Mouse (Mus musculus) layer of hippocampus, postnatal 14 days (tissue): ENCODE results near the gene Trdmt1. TPM values are rescaled to one million over a fixed set of nuclear protein-coding genes. Genes with fewer than 3 reads are reported as not detected.
A peak's percentile ranks its signal among the peaks of the same experiment; 100 is the strongest.

Experiments used
- DNase-seq, 2 experiments: peaks; one replicate each; pipeline ENCODE4 v3.0.0; 2021 to 2022; ENCODE audit warnings: low spot score in 2 of 2, mixed read lengths in 1 of 2
- total RNA-seq, 2 experiments: library from RNA; stranded (reverse); gene quantifications; 2 replicates each; pipeline ENCODE4 v1.2.3; 2021

The Trdmt1 gene
- total RNA-seq, 2 experiments from 2014 or later: 4.4 to 5.9 TPM

DNA sequence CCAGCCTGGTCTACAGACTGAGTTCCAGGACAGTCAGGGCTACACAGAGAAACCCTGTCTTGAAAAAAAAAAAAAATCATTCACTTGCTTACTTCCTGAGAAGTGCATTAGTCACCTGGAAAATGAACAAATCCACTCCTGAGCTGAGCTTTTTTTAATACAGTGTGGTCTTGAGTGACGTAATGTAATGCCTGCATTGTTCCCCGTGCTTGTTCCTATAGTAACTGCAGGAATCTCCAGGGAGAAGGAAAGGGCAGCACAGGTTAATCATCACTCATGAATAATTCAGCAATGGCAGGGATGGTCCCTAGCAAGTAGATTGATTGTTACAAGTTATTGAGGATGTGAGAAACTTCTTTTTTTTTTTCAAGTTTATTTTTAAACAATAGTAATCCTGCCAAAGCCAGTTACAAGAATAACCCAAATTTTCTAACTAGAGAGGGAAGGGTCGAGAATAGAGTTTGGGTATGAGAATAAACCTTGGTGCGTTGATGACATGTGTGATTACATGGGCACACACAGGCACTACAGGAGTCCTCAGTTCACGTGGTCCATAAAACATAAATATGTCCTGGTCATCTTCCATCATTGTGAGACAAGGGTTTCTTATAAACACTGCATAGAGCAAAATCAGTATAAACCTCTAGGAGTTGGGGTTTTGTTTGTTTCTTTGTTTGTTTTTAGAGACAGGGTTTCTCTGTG is 44.0 kb downstream of the Trdmt1 start:
- peak in 1 of 2 experiments; percentile 4 for DNase-seq

DNA sequence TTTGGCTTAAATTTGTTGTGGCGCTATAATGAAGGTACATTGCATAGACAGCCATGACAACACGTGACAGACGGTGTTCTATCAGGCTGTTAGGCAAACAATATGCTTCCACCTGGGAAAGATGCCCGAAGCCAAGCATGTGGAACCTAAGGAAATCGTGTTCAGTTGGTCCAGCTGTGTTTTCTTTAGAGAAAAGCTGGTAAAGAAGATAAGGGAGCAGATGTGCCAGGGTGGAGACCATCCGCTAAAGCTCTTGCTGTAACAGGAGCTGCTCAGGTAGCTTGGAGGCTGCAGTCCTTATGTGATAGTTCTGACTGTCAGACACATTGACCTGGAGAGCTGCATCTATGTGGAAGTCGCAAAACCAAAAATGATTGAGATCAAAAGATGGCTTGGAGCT is 45.3 kb downstream of the Trdmt1 start:
- no peak for DNase-seq

DNA sequence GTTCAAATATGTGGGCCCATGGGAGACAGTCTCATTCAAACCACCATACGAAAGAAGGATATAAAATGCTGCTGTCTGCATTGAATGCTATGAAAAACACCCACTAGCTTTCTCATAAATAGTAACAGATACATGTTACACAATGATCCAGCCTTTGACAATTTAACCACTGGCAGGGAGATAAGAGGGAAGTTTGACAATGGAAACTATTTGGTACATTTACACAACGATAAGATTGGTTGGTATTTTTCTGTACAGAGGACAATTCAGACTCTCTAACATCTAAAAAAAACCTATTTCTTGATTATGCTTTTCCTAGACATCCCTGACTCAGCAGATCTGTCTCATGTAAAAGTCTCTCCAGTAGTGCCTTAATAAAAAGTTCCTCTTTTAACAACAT is 48.4 kb downstream of the Trdmt1 start:
- no peak for DNase-seq

DNA sequence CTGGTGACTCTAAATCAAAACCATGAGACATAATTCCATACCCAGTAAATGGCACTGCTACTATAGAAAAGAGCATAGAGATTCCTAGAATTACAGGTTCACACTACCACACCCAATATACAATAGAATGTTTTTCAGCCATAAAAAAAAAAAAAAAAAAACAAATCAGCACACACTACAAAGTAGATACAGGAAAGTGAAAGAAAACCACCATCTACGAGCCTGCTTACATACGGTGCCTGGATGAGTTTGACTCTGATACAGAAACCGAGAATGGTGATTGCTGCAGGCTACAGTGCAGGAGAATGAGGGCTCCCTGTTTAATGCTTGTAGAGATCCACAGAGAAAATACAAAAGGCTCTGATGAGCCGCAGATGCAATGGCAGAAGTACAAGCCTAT is 51.5 kb downstream of the Trdmt1 start:
- no peak for DNase-seq

DNA sequence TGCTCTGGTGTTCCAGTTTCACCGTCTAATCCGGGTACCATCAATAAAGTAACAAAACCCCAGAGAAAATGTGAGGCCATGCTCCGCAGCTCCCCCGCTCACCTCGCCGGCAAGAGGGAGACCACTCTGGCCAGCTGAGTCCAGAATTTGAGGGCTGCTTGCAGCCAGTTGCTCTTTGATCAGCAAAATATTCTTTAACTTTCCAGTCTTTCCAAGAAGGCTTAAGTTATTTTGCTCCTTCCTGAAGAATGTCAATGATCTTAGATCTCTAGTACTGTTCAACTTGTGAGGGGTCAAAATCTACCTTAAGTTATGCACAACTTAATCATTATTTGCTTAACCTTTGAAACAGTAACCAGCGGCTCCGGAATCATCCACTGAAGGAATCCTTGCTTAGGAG is 52.7 kb downstream of the Trdmt1 start, which contains the start of gene Cubn:
TSS of gene Cubn (minus strand) at position 80 of the 400 bp plus-strand sequence.
- DNase-seq: no peak

DNA sequence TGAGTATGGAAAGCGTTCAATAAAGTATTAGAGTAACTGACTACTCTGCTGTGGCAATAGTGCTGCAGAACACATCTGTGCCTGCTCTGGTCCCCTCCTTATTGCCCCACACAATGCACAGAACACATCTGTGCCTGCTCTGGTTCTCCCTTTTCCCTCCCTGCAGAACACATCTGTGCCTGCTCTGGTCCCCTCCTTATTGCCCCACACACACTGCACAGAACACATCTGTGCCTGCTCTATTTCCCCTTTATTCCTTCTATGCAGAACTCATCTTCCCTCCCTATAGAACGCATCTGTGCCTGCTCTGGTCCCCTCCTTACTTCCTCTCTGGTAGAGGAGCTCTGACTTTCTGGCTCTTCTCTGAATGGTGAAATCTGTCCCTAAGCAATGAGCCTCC is 54.0 kb downstream of the Trdmt1 start:
- no peak for DNase-seq

DNA sequence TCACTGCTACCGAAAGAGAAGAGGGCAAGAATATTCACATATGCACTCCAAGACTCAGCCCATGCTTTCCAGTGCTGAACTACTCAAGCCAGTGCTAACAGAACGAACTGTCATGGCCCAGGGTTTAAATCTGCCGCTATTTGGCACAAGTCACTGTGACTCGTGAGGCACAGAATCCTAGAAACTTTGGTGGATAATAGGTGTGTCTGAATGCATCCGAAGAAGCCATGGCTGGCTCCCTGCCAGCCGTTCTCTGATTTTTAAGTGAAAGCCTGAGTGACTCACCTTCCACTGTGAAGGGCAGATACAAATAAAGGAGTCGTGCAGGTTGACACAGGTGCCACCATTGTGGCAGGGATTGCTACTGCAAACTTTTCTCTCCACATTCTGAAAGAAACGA is 58.0 kb downstream of the Trdmt1 start:
- no peak for DNase-seq

DNA sequence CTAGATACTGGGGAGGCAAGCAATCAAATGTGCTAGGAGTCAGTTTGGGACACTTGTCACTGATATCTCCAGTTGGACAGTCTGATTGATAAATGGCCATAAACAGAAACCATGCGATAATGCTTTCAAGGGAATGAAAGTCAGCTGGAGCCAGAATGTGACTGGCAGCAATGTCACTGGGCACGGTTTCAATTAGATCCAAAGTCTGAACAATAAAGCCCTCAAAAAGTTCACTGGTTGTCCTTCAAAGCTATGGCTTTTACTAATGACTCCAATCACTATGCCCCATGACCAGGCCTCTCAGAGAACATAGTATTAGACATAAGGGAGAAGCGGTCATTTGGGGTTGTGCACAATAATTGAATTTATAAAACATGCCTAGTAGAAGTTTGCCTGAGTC is 59.9 kb downstream of the Trdmt1 start:
- DNase-seq: no peak

DNA sequence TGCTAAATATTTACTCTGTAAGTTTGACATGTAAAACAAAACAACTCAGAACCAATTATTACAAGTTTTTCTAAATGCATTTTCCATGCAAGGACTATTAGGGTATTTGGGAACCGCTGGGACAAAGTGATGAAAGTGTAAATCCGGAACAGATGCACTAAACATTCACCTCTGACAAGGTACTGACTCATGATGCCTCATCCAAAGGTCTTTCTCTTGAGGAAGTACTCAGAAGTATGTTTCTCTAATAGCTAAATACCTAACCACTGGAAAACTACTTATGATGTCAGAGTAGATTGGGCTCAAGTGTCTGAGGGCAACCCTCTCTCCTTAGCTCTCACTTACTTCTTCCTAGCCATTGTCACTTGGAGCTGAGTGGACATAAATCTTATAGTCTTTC is 63.7 kb downstream of the Trdmt1 start:
- DNase-seq: no peak

DNA sequence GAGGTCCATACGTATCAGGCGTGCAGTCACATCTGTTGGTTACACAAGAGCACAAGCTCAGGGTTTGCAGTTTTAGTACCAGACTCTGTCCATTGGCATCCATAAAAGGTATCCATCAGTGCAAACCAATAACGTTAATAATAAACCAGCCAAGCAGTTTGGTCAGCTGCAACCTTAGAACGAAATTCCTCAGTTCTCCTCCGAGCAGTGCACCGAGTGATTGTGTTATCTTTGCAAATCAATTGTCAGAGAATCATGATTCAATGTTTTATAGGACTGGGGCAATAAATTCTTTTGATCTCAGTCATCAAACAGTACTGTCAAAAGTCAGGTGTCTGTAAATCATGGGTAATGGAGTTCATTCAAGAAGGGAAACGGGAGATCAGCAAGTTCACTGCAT is 65.3 kb downstream of the Trdmt1 start:
- DNase-seq: no peak

DNA sequence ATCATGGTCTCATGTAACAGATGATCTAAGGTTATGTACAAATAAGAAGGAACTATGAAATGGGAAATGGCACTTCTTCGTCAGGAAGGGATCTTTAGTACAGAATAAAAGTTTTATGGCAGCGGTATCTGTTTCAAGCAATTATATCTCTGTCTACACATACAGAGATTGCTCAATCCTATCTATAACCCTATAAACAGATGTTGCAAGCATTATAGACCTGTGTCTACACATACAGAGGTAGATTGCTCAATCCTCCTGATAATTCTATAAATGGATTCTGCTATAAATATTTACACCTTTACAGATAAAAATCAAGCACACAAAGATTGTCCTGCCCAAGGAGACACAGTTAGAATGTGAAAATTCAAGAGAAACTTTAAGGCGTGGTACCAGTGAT is 74.4 kb downstream of the Trdmt1 start:
- no peak for DNase-seq

DNA sequence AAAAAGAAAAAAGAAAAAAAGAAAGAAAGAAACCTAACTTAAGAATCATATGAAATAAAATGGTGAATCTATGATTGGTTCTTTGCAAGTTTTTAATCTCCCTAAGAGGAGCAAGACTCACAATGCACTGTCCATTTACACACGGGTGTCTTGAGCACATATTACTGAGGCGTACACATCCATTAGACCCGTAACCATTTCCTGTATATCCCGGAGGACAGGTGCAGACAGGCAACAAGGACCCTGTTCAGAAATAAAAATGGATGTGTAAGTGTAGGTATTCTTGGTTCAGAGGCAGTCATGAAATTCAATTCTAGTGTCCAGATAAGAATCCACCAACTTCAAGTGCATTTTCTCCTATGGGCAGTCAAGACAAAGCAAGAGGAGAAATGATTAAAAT is 74.8 kb downstream of the Trdmt1 start:
- no peak for DNase-seq

DNA sequence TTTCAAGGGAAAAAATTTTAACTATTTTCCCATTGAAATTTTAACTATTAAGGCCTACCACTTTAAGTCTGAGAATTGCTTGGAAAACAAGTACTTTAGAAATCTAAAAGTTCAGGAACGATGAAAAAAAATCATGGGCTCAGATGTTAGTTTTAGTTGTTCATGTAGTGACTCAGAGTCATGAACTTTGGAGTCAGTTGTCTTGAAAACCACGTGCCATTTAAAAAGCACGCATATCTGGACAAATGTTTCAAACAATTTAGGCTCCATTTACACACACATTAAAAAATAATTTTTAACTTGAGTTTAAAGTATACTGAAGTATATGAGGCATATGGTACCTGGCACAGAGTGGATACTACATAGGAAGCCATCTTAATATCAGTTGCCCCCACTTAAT is 77.8 kb downstream of the Trdmt1 start:
- no peak for DNase-seq

Other genes with a start within 250 kb of the Trdmt1 start
- gene Cubn, start 52.9 kb downstream of the Trdmt1 start, total RNA-seq: under 1 TPM; 0.25 to 0.29 TPM
- 100 to 1,000 TPM in 1 of 2 experiments, 10 to 100 TPM in 1; 81.1 to 121 TPM for gene Vim, start 29.3 kb upstream of the Trdmt1 start, total RNA-seq
- gene St8sia6, start 249.4 kb upstream of the Trdmt1 start, total RNA-seq: 1 to 10 TPM; 3.3 to 3.4 TPM